Mouse (Mus musculus) lung, postnatal 0 days (tissue): ENCODE data around the gene Hspa1a.

Experiments used
- CTCF ChIP-seq: IDR thresholded peaks from 2 replicates; pipeline ENCODE4 v1.5.1; 2016; ENCODE audit warnings: antibody characterized with exemption, mild to moderate bottlenecking
- EP300 ChIP-seq: IDR thresholded peaks from 2 replicates; pipeline ENCODE4 v1.6.1; 2016; ENCODE audit warnings: antibody characterized with exemption, mild to moderate bottlenecking, control low read depth

DNA sequence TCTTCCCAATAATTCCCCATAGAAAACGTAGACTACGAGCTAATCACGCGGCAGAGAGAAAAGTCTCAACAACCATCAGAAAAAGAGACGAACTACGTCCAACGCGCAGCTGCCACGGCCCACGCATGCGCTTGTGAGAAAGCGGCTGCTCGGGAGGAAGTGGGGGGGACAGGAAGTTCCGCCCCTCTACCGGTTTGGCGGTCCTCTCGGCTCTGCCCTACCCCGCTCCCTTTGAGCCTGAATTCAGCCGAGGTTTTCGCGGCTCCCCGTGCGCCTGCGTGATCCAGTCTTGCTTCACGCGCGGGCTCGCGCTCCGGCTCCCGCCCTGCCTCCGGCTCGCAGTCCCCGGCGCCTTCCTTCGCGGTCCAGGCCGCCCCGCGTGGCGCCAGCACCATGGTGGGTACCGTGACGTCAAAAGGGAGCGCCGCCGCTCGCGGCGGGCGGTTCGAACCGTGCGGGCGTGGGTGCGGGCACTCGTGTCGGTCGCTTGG, 9.8 kb upstream of the Hspa1a start, which contains the start of gene Lsm2:
- TF ChIP-seq CTCF = peak; percentile 29
- TF ChIP-seq EP300 = no peak
